Mouse (Mus musculus) heart, postnatal 36 days (tissue): ENCODE measurements around the gene Fam57a. TPM values are rescaled to one million over a fixed set of nuclear protein-coding genes. Genes with fewer than 3 reads are reported as not detected.
"Not testable (repeated sequence)": the region's sequence is repeated elsewhere in the genome, so short reads cannot be mapped to it uniquely, and the experiment has no call there.

Experiments
- DNase-seq, 2 experiments: peaks; one replicate each; pipeline ENCODE4 v3.0.0; 2021 to 2022
- intact Hi-C: fragments of 180-260 bp; cut with DNase I; formaldehyde crosslinking; loops from one replicate; pipeline ENCODE4 v1.15.1; 2025
- total RNA-seq, 2 experiments: library from RNA; stranded (reverse); gene quantifications; 2 replicates each; pipeline ENCODE4 v1.2.3; 2021

Gene Fam57a
- total RNA-seq, 2 experiments from 2014 or later = 2.5 to 3.0 TPM

GRCm38 (mm10) chr11:76178726-76179494 is 561 bp upstream of the Fam57a start:
- no peak for DNase-seq
- intact Hi-C loops = loop anchor here (2.0 to 5.0 kb wide), 2 partner anchors 38 to 228 kb away; partner anchors contain the start of genes Dbil5, Gemin4 and Timm22

- intact Hi-C loops = no loop called here
- no peak for DNase-seq
Observed at GRCm38 (mm10) chr11:76180146-76180540, 672 bp downstream of the Fam57a start.

DNA sequence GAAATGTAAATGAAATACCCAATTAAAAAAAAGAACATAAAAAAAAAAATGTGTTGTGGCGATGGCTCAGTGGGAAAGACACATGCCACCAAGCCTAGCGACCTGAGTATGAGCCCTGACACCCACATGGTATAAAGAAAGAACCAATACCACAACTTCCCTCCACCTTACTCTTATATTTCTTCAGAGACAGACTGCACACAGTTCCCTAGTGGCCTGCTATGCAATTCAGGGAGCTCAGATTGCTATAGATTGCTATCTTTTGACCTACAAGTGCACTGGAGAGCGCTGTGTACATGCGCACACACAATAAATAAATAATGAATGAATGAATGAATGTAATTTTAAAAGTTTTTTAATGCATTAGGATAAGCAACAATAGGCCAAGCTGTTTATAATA is 4.3 kb downstream of the Fam57a start:
- intact Hi-C loops = no loop called here
- DNase-seq = no peak

DNA sequence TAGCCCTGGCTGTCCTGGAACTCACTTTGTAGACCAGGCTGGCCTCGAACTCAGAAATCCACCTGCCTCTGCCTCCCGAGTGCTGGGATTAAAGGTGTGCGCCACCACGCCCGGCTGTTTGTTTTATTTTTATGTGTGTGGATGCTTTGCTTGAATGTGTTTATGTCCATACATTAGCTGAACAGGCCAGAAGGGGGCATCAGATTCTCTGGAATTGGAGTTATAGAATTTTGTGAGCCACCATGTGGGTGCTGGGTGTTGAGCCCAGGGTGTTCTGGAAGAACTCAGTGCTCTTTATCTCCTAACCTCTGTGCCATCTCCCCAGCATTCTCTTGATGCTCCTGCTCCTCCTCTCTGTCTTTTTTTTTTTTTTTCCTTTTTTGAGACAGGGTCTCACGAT is 7.4 kb downstream of the Fam57a start:
- intact Hi-C loops = no loop called here
- DNase-seq = no peak

DNA sequence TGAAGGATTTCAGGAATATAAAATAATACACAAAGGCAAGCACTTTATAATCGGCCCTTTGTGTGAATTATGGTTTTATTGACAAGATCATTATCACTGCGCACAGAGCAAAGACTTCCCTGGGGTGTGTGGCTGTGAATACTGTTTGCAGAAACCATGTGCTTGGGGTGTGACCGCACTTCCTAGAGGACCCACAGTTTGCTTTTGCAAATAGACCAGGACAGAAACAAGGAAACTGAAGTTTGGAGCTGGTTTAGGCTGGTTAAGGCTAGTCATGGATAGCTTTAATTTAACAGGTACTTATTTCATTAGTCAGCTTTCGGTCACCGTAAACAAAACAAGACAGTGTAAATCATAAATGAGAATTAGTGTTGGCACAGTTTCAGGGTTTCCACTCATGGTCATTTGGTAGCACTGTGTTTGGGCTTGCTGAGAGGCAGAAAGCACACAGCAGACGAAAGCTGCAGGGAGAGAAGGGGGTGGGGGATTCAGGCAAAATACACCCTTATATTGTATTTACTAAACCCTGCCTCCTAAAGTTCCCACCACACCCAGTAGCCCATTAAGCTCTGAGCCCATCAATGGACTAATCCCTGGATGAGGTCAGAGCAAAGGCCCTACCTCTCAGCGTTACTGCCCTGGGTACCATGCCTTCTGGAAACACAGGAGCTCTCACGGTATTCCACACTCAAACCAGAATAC is 17.0 kb downstream of the Fam57a start:
- no peak for DNase-seq
- intact Hi-C loops = no loop called here

DNA sequence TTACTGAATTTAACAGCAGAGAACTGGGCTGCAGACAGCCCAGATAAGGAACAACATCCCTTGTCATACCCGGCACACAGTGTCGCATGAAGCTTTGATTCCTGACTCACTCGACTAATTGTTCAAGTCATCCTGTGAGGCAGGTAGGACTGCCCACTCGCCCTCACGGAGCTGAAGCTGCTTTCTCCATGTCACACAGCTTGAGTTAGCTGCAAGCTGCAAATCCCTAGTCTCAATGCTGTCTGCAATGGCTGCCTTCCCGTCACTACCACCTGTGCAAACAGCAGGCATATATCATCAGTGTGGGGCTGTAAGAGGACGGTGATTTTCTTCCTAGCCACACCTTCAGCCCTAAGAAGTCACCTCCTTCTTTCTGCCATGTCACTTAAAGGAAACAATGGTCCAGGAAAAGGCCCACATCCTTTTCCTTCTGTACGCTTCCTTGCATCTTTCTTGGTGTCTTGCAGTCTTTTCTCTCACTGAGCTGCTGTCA is 17.6 kb downstream of the Fam57a start:
- no peak for DNase-seq
- intact Hi-C loops = no loop called here

DNA sequence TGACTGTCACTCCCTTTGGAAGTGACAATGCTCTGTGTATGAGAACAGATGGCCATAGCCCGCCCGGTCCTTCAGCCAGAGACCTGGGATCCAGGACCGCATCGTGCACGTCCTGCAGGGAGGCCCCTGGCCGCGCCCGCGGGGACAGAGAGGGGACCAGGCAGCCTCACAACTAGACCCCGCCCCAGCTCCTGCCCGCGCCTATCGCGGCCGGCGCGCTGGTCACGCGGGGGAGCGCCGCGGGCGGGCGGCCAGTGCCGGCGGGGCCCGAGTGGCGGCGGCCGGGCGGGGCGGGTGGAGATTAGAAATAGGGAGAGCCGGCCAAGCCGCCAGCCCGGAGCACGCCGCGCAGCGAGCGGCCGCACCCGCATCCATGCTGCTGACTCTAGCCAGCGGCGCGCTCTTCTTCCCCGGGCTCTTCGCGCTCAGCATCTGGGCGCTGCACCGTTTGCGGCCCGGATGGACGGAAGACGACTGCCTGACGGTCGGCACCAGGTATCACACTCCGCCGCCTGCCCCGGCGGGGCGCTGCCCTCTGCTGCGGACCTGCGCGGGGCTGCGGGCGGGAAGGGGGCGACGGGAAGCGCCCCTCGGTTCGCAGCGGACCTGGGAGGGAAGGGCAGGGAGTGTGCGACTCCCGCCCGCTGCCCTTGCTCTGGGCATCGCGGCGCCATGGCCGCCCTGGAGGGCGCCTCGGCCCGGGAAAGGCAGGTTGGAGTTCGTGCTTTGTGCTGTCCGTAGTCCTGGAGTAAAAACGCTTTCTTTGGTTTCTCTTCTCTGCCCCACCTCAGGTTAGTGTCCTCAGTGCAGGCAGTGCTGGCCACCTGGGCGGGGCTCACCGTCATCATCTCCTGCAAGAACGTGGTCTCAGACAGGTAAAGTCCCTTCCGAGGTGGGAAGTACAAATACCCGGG is 22.5 kb downstream of the Fam57a start:
- peak; percentile 88 to 90 for DNase-seq
- intact Hi-C loops = no loop called here

DNA sequence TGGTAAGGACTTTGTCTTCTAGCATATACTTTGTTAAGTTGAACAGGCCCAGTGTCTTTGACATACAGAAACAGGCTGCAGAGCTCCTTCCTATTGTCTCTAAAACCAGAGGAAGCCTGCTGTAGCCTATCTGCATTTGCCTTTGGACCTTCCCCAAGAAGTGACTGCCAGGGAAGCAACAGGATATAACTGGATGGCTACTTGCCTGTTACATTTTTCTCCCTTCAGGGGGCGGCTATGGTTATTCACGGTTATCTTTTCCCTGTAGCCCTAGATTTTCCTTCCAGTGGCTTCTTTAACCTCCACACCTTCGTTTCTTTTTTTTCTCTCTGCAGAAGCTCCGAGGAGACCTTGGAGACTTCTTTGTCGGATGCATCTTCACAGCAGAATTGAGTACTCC is 27.3 kb downstream of the Fam57a start:
- intact Hi-C loops = no loop called here
- DNase-seq = no peak

DNA sequence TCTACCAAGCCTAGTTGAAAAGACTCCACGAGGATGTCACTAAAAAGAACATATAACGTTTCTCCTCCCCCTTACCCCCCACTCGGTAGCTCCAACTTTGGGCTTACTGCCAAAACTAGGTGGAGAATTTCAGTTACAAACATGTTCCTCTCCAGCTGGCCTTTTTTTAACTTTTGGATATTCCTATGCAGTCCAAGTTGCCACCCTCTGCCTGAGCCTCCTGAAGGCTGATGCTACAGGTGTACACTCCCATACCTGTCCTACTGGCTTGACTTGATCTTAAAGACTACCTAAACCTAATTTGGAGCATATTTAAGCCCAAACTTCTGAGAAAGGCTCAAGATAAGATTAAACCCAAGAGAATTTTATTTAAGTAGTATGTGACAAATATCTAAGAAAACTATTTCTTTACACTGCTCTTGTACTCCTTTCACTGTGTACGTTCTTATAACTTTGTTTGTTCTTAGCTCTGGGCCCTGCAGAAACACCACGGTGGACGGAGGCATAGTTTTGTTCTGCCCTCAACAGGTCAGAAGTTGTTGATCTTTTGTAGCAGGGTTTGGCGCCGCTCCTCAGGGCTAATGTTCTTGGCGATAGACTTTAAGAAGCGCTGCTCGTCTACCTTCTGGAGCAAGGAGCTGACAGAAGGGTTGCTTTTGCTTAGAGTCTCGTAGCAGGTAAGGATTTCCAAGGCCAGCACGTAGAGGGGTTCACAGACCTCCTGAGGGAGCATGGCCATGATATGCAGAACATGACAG is 30.9 kb downstream of the Fam57a start:
- no peak for DNase-seq
- intact Hi-C loops = no loop called here

GRCm38 (mm10) chr11:76211595-76211994 is 32.1 kb downstream of the Fam57a start:
- intact Hi-C loops, DNase-seq: not testable (repeated sequence)

DNA sequence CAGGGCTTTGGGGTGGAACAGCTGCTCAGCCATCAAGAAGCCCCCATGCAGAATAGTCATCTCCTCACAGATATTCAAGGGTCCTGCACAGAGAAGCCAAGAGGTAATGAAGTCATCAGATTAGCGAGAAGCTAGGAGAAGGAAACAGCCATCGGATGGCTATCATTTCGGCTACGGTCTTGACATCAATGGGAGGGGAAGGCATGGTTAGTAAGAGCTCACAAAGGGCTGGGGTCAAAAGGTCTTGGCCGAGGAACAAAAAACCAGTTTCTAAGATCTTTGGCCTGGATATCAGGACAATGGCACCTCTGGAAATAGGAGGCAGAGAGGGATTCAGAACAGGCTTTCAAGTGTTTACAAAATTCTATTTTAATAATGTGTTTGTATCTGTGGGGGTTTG is 34.4 kb downstream of the Fam57a start:
- intact Hi-C loops = no loop called here
- no peak for DNase-seq

GRCm38 (mm10) chr11:76215011-76215410 is 35.5 kb downstream of the Fam57a start:
- DNase-seq = no peak

GRCm38 (mm10) chr11:76216049-76216540 is 36.6 kb downstream of the Fam57a start:
- intact Hi-C loops = loop anchor here (2.0 kb wide), 2 partner anchors 27 to 37 kb away; partner anchors contain the start of genes Fam57a, Glod4, Mrm3 and Vps53
- DNase-seq = no peak

More at GRCm38 (mm10) chr11:76215011-76215410, 35.5 kb downstream of the Fam57a start:
- intact Hi-C loops = no loop called here

- intact Hi-C loops = loop anchor here (2.0 kb wide), 2 partner anchors 26 to 38 kb away; partner anchors contain the start of genes Fam57a, Glod4, Mrm3 and Vps53
- peak; percentile 34 to 52 for DNase-seq
Observed at GRCm38 (mm10) chr11:76216681-76217389, 37.4 kb downstream of the Fam57a start.

GRCm38 (mm10) chr11:76217390-76217800 is 37.9 kb downstream of the Fam57a start, which contains the start of the genes Dbil5 and Gemin4:
Gene Dbil5 (plus strand): TSS chr11:76217608.
Gene Gemin4 (minus strand): TSS chr11:76217664.
- DNase-seq = peak; percentile 95 to 97
- intact Hi-C loops = loop anchor here (2.0 kb wide), 2 partner anchors 25 to 39 kb away; partner anchors contain the start of genes Fam57a, Glod4, Mrm3 and Vps53

- intact Hi-C loops = no loop called here
- DNase-seq = no peak
Observed at GRCm38 (mm10) chr11:76224631-76225030, 45.2 kb downstream of the Fam57a start.

DNA sequence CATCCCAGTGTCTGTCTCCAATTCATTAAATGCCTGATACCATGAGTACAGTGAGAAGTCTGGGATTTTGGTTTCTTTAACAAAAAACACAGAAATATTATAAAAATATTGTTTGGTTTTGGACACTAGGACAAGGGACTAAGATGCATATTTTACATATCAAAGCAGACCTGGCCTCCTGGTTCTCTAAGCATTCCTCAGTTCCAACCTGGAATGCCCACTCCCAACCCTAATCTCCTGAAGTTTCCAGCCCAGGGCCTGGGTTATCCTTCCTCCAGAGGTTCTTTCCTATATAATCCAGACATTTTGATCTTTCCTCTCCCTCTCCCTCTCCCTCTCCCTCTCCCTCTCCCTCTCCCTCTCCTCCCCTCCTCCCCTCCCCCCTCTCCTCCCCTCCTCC is 45.6 kb downstream of the Fam57a start:
- DNase-seq = no peak
- intact Hi-C loops = no loop called here

- no peak for DNase-seq
- intact Hi-C loops = no loop called here
Observed at GRCm38 (mm10) chr11:76236136-76236535, 56.7 kb downstream of the Fam57a start.

- intact Hi-C loops = no loop called here
- DNase-seq = no peak
Observed at GRCm38 (mm10) chr11:76239750-76240149, 60.3 kb downstream of the Fam57a start.
